Mouse (Mus musculus) thymus, postnatal 14 days (tissue): ENCODE measurements around the gene Srp72.

ENCODE experiments used
- DNase-seq: peaks from one replicate; pipeline ENCODE4 v3.0.0; 2021

Srp72 gene

DNA sequence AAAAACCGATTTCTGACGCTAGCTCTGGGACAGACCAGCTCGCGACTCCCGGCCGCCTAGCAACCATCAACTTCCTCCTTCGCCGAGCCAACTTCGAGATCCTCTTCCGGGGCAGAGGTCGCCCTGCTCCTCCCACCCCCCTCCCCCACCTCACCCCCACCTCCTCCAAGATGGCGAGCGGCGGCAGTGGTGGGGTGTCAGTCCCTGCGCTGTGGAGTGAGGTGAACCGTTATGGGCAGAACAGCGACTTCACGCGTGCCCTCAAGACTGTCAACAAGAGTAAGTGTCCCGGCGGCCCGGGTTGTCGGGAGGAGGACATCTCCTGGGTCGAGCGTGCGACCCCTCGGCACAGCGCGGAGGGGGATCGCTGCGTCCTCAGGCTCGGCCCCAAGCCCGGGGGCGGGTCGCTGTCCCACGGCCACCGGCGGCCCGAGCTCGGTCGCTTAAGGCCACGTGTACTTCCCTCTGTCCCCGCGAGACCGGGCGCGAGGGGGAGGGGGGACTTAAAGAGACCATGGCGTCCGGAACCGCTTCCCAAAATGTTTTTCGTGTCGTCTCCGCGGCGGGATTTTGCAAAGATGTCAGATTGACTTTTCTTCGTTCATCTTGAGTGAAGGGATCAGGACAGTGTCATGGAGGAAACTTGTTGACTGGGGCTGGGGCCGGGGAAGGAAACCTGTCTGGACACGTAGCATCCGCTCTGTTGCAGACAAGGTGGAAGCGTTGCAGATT, at the start of gene Srp72:
Gene Srp72 (plus strand): TSS at position 130 of the 732 bp plus-strand sequence.
- DNase-seq: peak; percentile 87

DNA sequence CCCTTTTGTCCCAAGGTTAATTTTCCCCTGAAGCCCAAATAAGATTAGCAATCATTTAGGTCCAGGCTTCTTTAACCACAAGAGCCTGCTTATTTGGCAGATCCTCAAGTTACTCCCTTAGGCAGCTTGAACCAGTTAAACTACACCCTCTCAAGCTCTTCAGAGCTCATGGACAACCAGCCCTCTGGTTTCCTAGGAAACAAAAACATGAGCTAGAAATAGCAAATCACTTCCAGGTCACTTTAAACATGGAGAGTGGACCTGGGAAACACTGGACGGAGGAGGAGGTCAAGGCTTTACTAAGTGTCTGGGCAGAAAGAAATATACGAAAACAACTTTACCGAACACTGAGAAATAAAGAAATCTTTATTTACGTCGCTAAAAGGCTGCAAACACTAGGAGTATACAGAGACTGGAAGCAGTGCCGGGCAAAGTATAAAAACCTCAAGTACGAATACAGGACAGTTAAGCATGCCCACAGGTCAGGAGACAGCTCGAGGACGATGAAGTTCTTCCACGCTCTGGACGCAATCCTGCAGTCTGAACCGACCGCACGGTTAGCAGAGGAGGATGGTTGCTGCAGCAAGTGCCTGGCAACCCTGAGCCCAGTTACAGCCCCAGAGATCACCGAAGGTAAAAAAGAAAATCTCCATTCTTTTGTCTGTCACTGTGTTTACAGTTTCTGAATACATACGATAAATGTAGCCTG, 46.2 kb upstream of the Srp72 start:
- no peak for DNase-seq

DNA sequence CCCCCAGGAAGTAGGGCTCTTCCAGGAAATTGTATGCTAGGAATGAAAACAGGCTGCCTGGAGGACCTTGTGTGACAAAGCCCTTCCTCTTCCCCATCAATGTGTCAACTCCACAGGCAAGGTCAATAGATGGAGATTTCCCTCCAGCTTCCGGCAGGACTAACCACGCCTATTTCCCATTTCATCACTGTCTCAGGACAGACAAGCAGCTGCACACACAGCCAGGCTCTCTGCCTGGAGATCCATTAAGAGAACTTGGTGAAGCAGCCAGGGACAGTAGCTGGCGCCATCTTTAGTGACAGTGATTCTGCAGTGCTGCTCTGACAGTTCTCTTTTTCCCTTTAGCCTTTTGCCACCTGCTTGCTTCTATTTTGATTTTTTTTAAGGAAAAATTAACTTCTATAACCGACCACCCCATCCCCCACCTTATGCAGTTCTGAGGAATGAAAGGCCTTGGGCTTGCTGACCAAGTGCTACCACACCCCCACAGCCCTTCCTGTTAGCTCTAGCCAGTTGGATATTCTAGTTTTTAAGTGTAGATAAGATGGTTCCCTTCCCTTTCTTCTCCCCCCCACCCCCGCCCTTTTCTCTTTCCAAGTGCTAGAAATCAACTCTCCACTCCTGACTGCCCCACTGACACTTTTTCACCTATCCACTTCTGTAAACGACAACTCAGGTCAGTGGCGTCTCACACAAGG, 45.2 kb upstream of the Srp72 start:
- no peak for DNase-seq

DNA sequence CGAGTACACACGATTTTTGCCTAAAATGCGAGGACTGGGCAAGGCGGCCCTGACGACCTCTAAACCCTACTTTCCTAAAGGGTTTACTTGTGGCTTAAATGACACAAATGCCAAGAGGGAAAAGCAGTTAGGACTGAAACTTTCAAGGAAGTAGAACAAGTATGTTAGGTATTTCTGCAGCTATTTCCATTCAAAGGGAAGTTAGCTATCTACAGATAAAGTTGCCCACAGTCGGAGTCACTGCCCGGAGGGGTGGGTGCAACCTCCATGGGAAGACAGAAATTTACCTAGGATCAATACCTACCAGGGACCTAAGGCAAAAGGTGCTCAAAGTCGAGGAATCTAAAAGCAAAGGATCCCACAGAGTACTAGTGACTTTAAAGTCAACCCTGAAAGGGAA, 34.8 kb upstream of the Srp72 start:
- no peak for DNase-seq

DNA sequence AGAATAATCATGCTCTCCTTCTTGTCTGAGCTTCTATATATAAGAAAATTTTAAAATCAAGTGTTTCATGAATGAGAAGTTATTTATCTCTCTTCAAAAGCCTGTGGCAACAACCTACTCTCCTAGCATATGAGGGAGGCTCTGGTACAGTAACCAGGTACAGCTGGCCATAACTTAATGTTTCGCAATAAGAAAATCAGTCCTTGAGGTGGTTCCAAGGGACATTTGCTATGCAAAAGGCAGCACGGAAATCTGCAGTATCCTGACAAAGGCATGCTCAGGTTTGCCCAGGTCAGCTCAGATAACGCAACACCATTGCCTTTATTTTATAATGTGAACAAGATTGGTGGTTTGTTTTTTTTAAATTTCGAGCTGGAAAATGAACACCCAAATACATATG, 32.5 kb upstream of the Srp72 start:
- no peak for DNase-seq

DNA sequence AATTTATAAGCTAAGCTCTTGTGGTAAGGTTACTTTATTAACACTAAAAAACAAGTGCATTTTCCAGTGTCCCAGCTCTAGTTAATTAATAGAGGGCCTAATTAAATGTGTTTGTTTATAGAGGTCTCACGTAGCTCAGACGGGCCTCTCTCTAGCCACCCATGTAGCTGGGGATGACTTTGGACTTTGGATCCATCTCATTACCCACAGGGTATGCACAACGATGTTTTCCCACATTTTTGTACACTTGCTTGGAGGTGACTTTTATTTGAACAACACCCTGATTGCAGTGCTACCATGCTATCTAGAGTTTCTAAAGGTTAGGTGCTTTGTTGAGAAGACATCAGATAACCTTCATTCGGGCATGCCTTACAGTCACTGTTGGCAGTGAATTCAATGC, 32.0 kb upstream of the Srp72 start:
- DNase-seq: no peak

DNA sequence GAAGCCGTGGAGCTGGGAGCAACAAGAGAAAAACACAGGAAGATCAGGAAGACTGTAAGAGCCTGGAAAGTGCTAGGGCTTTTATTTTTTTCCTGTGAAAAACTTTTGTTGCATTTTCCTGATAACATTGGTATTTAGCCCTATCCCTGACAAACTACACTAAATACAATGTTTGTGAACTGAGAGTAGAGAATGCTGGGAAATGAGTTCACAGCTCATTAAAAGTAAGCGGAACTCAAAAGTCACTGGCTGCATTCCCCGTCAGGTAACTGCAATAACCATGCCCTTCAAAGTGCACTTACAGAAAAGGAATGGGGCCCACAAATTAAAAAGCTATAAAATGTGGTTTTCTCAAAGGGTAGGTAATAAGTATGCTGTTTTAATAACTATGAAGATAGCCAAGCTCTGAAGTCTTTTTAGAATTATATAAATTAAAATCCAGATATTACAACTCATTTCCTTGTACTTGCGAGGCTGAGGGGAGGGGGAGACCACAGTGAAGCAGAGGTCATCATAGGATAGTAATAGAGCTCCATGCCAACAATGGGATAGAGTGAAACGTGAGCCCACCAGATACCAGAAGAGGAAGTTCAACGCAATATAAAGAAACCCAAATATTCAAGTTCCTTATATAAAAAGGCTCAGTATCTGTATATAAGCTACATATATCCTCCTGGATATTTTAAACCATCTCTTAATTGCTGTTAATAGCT, 29.4 kb upstream of the Srp72 start:
- no peak for DNase-seq

DNA sequence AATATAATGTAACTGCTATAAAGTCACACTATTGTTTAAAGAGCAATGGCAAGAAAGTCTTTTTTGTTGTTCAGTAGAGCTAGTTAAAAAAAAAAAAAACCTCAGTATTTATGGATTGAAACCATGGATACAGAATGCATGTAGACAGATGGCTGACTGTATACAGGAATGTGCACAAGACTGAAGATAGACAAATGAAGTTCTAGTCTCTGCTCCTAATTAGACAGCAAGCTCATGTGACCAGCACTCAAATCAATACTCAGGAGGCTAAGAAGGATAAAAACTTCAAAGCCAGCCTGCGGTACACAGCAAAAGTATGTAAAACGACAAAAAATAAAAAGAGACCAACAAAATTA, 28.8 kb upstream of the Srp72 start:
- DNase-seq: no peak

DNA sequence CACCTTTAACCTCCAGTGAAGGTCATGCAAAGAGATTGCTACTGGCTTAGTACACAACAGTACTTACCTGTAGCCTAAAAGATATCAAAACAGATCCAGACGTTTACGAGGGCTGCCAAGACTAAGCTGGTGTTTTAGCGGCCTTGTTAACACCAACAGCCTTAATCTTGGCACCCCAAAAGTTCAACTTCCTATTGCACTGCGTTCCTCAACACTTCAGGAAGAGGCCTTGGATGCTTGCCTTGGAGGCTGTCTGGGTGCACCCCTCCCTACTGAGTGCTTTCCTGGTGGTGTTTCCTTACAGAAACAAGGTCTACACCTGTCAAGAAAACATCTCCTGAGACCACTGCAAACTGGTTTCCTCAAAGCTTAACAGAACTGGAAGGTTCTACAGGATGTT, 27.3 kb upstream of the Srp72 start:
- no peak for DNase-seq

DNA sequence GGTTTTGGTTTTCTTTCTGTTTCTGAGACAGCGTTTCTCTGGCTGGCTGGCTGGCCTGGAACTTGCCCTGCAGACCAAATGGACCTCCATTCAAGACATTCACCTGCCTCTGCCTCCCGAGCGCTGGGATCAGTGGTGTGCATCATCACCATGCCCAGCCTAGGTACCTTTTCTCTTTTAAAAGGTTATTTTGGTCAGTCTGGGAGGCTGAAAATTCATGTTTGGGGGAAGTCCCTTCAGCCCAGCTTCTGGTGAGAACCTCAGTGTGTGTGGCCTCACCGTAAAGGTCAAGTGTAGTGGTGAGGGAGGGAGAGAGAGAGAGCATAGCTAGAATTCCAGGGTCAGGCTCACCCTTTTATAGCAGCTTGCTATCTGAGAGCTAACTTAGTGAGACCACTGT, 26.7 kb upstream of the Srp72 start:
- no peak for DNase-seq

DNA sequence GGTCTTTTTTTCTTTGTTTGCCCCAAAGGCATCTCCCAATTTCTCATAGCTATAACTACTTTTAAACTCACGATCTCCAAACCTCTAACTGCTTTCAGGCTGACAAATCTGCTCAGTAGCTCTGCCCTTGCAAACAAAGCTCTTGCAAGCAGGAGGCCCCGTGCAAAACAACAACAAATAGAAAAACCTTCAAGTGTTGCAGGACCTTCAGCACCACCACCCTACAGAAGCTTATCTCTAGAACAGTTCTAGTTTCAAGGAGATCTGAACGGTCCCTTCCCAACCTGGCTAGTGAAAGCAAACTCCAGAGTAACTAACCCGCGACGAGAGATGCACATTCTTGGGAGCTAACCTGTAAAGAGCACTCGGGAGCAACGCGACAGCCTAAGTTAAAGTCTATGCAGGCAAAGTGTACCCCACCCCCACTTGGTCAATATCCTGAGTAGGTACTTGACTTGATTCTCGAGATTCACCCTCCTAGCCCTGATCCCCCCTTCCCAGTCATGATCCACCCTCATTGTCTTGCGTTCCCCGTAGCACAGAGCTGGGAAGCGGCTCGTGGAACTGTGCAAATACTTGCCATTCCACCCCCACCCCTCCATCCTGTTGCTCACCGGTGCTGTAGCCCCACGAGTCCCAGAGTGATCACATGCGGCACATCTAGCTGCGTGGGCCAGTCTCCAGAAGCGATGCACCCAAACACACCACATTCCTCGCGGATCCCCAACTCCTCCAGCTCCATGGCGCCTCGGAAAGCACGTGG, 24.0 kb upstream of the Srp72 start:
- no peak for DNase-seq

DNA sequence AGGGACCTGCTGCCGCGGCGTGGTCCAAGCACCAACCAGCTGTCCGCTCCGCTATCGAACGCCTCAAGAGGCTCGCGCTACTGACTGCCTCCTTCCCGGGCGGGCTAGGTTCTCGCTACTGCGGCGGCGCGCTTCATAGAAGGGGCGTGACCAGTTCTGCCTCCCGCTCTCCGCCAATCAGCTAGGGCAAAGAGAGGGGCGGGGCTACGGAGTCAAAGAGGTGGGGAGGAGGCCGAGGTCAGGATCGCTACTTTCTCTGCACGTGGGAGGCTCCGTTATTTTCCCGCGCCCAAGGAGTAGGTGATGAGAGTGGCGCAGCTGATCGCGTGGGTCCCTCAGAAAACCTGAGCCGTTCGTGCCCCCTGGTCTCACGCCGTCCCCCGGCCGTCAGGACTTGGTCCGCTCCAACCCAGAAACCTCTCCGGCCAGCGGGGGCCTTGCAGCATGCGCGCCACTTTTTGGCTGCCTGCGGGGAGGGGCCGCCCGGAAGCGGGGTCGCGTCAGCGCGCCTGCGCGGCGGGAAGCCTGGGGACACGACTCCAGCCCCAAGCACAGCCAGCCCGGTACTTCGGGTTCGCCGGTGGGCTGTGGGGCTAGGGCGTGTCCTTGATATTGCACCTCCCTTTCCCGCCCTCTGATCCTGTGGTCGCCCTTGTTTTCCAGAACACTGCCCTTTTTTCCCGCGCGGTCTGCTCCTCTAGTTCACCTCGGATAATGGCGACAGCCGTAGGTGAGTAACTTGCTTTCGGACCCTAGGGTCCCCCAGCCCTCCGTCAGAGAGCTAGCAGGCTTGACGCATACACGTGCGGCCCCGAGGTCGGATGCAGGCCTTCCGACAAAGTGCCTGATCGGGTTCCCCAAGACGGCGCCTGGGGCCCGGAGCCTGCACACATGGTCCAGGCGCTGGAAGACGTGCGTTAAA, 23.1 kb upstream of the Srp72 start, which contains the start of the genes Paics and Ppat:
Gene Paics (plus strand): TSS at position 202 of the 922 bp plus-strand sequence.
Gene Ppat (minus strand): TSS at position 473 of the 922 bp plus-strand sequence.
- peak; percentile 99 for DNase-seq

DNA sequence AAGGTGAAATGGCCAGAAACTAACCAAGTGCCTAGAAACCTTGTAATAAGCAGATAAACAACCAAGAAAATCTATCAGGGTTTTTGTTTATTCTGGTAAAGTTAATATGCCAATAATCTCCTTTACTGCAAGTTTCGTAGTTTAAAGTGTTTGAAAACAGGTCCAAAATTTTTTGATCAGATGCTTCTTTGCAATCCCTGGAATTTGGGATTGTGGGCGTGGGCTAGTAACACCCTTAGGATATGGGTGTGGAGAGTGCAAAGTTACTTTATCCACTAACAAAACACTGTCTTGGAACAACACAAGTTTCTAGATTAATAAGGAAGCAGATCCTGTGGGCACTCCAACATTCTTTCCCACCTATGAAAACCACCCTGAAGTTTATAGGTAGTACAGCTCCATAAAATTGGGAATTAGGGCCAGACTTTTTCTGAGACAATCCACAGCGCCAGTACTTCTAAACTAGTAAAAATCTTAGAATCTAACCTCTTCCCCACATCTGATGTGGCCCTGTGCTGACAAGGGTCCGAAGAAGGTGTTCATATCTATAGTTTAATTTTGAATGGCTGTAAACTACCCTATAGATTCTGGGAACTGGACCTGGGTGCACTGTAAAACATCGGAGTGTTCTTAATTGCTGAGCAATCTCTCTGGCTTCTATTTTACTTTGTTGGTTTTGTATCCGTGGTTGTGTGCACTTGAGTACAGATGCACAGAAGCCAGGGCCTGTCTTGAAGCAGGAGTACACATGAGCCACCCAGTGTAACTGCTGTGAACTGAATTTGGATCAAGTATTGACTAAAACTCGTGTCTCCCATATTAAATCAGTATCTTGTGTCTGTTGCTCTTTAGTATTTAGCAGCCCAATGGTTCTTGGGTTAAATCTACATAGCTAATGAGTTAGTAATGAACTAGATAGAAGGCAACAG, 22.1 kb upstream of the Srp72 start:
- DNase-seq: no peak

DNA sequence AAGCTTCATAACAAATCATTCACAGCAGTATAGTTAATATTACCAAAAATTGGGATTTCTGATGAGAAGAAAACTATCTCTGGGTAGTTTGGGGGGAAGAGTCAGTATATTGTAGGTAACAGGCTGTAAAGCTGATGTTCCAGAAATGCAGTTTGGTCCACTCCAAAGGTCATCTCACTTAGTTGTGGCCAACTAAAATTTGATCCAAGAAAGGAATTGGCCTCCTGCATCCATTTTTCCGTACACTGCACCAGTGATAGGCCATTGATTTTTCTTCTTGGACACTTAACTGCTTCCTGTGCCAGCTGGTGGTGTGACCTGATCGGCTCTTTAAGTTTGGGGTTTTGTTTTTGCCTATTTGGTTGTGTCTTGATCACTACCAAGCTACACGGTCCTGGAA, 20.7 kb upstream of the Srp72 start:
- DNase-seq: no peak

DNA sequence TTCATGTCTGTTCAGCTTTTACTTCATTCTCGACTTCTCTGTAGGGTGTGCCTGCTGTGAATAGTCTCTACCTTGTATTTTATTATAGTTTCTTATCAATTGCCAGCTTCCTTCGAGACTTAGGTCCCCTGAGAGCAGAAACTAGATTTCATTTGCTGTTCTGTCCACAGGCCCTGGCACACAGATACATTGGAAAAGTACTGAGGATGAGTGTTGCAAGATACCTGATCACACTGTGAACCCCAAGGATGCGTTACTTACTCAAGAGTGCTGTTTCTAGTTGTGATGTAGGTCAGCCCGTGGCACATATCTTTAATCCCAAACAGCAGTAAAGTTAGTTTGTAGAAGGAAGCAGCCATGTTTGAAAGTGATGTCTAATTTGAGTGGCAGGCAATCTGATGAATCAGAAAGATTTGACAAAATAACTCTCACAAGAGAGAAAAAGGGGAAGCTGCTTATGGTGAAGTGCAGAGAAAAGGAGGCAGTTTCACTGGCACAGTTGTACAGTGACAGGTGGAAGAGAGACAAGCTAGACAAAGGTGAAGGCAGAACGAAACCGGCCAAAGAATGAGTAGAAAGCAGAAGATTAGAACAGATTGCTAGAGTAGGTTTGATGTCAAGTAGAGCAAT, 20.1 kb upstream of the Srp72 start:
- DNase-seq: no peak

DNA sequence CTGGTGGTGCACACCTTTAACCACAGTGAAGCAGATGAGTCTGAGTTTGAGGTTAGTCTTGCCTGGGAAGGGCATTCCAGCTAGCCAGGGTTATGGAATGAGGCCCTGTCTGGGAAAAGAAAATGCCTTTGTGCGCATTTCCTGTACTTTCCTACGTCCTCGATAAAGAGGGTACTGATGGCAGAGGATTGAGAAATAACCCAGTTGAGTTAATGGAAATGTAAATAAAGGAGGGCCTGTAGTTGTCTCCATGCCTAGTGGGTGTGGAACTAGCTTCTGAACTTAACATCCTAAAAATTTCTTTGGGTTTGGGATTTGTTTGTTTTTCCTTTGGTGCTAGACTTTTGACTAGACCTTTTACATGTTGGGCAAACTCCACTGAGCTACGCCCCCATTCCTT, 19.0 kb upstream of the Srp72 start:
- no peak for DNase-seq

DNA sequence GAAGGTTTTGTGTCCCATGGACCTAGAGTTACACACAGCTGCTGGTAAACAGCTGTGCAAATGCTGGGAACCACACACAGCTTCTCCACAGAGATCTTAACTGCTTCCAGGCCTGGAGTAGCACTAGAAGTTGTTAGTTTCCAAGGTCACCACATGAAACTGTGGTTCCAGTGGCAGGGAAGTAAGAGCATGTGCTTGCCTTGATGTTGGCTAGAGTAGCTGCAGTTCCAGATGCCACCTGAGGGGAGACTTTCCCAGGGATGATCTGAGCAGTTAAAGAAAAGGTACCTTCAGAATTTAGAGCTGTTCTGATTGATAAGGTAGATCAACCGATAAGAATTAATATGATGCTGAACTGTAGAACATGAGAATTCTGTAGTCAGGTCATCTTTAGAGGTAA, 16.5 kb upstream of the Srp72 start:
- no peak for DNase-seq

DNA sequence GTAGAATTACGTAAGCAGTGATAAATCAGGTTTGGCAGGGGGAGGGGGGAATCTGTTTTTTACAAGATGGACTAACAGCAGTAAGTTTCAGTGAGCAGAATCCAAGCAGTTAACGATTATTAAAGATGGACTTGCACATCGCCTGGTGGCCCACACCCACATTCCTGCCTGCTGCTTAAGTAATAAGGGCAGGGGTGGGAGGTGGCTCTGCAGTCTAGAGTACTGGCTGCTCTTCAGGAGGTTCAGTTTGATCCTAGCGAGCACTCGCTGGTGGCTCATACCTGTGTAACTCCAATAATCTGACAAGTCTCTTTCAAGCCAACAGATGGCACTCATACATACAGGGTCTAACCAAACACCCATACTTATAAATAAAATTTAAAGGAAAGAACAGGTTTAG, 14.9 kb upstream of the Srp72 start:
- DNase-seq: no peak

DNA sequence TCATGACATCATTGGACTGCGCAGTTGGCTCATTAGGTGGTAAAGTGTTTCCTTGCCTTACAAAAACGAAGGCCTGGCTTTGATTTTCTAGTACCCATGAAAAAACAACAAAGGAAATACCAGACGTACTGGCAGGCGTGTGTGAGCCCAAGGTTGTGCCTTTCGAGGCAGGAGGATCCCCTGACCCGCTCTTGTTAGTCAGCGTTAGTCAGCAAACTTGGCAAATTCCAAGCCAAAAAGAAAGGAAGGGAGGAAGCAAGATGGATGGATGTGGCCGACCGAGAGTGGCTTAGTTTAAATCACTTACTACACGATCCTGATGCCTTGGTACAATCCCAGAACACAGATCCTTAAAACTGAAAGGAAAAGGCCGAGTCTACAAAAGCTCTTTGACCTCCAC, 11.9 kb upstream of the Srp72 start:
- no peak for DNase-seq

DNA sequence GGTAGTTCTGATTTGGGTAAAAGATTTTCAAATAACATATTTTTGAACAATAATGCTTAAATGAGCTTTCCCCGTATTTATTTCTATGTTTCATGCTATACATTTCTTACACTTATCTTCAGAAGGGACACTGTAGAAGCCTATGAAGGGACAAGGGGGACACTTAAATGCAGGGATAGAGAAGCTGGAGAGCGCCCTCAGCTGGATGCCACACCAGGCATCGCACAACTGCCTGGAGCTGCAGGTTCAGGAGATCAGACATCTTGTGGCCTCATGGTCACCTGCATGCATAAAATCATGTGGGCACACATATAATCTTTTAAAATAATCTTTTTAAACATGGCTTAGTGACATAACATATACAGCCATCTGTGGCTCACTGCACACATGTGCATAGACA, 9.8 kb upstream of the Srp72 start:
- DNase-seq: no peak
